Mouse (Mus musculus) layer of hippocampus, adult 2 months (tissue): ENCODE data around the gene Hsd3b7. TPM values are rescaled to one million over a fixed set of nuclear protein-coding genes. Genes with fewer than 3 reads are reported as not detected.
"Not testable (repeated sequence)": the region's sequence is repeated elsewhere in the genome, so short reads cannot be mapped to it uniquely, and the experiment has no call there.

Experiments used
- DNase-seq, 2 experiments: peaks; one replicate each; pipeline ENCODE4 v3.0.0; 2022; ENCODE audit warnings: low spot score in 2 of 2
- H3K27ac ChIP-seq: fragments of 200-600 bp; 2 replicates; pipeline ENCODE4 v1.8.1; 2022
- H3K4me3 ChIP-seq: fragments of 200-600 bp; 2 replicates; pipeline ENCODE4 v1.8.1; 2022; ENCODE audit warnings: mild to moderate bottlenecking
- CTCF ChIP-seq: fragments of 200-600 bp; conservative IDR thresholded peaks from 2 replicates; pipeline ENCODE4 v1.8.1; 2022; ENCODE audit warnings: antibody characterized with exemption, mild to moderate bottlenecking, moderate library complexity
- total RNA-seq, 2 experiments: library from RNA; stranded (reverse); gene quantifications; 2 replicates each; pipeline ENCODE4 v1.2.3; 2021

Hsd3b7 gene
- total RNA-seq, 2 experiments from 2014 or later, result 7.0 to 8.8 TPM

GRCm38 (mm10) chr7:127768997-127769593 is 31.3 kb upstream of the Hsd3b7 start:
- Histone ChIP-seq H3K4me3 (peak overlapping the region; percentile 92), H3K27ac (peak overlapping the region; percentile 93)
- peak; percentile 95 to 99 for DNase-seq
- no peak for TF ChIP-seq CTCF

- peak within 1 kb of the TSS; percentile 93 for H3K27ac ChIP-seq
- peak; percentile 80 to 86 for DNase-seq
- 0 out of 2 replicates have a peak, but pooled peaks have one; percentile 5 for TF ChIP-seq CTCF
- peak within 1 kb of the TSS; percentile 92 for H3K4me3 ChIP-seq
Measured at GRCm38 (mm10) chr7:127769651-127770038, 30.8 kb upstream of the Hsd3b7 start, which contains the start of gene Orai3. Gene Orai3 (plus strand): TSS chr7:127769815.

GRCm38 (mm10) chr7:127770039-127770905 is 30.1 kb upstream of the Hsd3b7 start:
- H3K27ac ChIP-seq, result peak overlapping the region; percentile 93
- TF ChIP-seq CTCF, result no peak
- H3K4me3 ChIP-seq, result peak overlapping the region; percentile 92
- DNase-seq, result no peak

DNA sequence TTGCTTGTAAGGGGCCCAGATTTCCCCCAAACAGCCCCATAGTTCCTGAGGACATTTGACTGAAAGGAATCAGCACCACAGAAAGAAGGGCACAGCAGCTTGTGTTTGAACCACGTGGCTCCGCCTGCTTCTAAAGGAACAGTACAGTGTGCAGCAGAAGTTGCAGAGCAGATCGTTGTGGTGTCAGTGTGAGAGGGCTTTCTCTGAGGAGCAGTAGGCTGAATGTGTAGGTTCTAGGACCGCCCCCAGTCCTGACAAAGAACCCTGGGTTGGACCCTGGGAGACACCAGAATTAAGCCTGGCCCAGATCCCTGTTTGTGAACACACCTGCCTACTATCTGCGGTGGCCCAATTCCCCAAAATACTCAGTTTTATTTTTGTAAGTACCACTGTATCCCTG is 29.1 kb upstream of the Hsd3b7 start:
- H3K27ac ChIP-seq, result peak overlapping the region; percentile 93
- H3K4me3 ChIP-seq, result peak overlapping the region; percentile 92
- TF ChIP-seq CTCF, result no peak
- DNase-seq, result peak; percentile 61 to 64

GRCm38 (mm10) chr7:127772080-127772479 is 28.3 kb upstream of the Hsd3b7 start:
- no peak overlapping the region for H3K4me3 ChIP-seq
- no peak for TF ChIP-seq CTCF
- DNase-seq, result no peak

GRCm38 (mm10) chr7:127772557-127772956 is 27.8 kb upstream of the Hsd3b7 start:
- DNase-seq, result no peak
- TF ChIP-seq CTCF, result no peak
- H3K27ac ChIP-seq, result no peak overlapping the region

More at GRCm38 (mm10) chr7:127772080-127772479, 28.3 kb upstream of the Hsd3b7 start:
- peak overlapping the region; percentile 93; the same call in 1 of the 2 replicates for H3K27ac ChIP-seq

GRCm38 (mm10) chr7:127773664-127774384 is 26.6 kb upstream of the Hsd3b7 start:
- Histone ChIP-seq H3K4me3 (no peak overlapping the region), H3K27ac (peak overlapping the region; percentile 20; the same call in 1 of the 2 replicates)

More at GRCm38 (mm10) chr7:127772557-127772956, 27.8 kb upstream of the Hsd3b7 start:
- no peak overlapping the region for H3K4me3 ChIP-seq

DNA sequence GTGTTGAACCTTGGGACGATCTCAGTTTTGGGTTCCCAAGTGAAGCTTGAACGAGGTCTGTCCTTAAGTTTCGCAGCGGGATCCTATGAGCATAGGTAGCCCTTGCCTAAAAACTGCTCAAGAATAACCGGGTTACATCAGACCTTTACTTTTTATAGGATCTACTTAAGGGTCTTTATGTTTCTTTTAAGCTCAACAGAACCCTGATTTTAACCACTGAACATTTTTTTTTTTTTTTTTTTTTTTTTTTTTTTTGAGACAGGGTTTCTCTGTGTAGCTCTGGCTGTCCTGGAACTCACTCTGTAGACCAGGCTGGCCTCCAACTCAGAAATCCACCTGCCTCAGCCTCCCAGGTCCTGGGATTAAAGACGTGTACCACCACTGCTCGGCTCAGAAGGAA is 24.6 kb upstream of the Hsd3b7 start:
- DNase-seq, result not testable (repeated sequence)
- peak overlapping the region; percentile 95 for H3K4me3 ChIP-seq
- H3K27ac ChIP-seq, result peak overlapping the region; percentile 100

More at GRCm38 (mm10) chr7:127773664-127774384, 26.6 kb upstream of the Hsd3b7 start:
- peak; percentile 89 for TF ChIP-seq CTCF
- DNase-seq, result peak in 1 of 2 experiments; percentile 71

DNA sequence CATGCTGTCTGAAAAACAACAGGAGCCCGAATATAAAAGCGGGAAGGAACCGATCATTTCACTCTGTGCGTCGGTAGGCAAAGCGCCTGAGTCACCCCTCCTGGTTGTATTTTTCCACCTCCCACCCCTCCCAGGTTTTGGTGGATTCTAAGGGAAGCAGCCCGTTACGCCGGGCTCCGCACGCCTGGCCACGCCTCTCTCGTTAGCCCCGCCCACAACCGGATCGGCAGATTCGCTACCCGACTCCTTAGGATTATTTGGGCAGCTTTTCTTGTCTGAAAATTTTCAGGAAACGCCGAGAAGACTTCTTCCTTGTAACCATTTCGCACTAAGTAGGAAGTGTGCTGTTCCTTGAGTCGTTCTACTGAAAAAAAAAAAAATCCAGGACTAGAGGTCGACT is 24.0 kb upstream of the Hsd3b7 start, which contains the start of gene Setd1a:
Gene Setd1a, plus strand, starts transcription at position 245 of the 400 bp plus-strand sequence.
- TF ChIP-seq CTCF, result no peak
- DNase-seq, result peak; percentile 89 to 91
- Histone ChIP-seq H3K4me3 (peak within 1 kb of the TSS; percentile 95), H3K27ac (peak within 1 kb of the TSS; percentile 100)

DNA sequence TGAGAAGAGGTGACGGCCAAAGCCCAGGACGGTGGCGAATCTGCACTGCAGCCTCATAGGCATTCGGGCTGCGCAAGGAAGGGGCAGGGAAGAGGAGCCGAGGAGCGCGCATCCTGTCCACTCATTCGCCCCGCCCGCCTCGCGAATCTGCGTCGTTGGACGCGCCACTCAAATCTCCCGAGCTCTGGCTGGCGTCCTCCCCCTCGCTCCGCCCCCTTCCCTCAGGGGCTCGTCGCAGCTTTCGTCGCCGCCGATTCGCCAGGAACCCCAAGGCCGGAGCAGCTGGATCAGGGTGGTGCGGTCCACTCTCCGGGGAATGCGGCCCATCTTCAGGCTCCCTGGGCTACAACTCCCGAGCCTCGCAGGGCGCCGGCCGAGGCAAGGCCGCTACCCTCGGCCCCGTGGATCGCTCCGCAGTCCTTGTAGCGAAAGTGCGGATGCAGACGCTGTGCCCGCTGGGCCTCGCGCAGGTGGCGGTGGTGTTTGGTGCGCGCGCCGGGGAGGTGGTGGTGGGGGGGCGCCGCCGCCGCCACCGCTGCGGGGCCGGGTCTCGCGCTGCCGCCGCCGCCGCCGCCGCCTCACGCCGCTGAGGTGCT is 23.4 kb upstream of the Hsd3b7 start:
- Histone ChIP-seq H3K27ac (peak overlapping the region; percentile 100), H3K4me3 (peak overlapping the region; percentile 95)
- TF ChIP-seq CTCF, result no peak
- DNase-seq, result peak; percentile 95 to 96

DNA sequence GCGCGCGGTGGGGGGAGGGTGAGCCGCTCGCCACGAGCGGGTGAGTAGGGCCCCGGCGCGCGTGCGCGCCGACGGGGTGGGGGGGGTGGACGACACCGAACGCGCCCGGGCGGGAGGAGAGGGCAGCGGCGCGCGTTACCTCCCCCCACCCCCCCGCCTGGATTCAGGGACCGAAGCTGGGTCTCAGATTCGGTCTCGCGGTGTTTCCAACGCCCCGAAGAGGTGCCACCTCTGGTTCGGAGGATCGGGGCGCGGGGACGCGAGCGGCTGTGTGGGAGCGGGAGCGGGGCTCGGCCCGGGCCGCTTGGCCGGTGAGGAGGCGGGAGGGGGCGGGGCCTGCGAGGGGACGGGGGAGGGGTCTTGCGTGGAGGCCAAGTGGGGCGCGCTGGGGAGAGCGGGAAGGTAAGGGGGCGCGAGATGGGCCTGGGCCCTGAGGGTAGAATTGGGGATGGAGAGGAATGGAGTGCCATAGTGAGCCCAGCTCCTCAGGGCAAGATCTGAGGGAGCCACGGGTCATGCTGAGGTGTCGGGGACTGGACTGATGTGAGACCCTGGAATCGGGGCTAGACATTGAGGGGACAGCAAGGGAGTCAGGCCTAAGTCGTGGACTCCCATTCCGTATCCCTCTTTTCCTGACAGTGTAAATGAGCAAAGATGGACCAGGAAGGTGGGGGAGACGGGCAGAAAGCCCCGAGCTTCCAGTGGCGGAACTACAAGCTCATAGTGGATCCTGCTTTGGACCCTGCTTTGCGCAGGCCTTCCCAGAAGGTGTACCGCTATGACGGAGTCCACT is 22.7 kb upstream of the Hsd3b7 start:
- no peak for TF ChIP-seq CTCF
- peak overlapping the region; percentile 95 for H3K4me3 ChIP-seq
- no peak for DNase-seq
- peak overlapping the region; percentile 100 for H3K27ac ChIP-seq

DNA sequence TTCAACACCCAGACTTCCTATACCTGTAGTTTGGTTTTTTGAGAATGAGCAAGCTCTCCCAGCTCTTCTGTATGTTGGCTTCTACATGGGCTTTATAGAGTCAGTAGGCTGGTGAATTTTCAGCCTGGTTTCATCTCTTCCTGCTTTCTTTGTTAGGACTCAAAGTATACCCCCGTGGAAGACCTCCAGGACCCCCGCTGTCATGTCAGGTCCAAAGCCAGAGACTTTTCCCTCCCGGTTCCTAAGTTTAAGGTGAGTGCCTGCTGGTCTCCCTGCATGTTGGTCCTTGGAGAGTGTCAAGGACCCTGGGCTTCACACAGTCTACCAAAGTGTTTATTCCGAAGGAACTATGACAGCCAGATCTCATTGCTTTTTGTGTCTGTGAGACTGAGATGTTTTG is 22.1 kb upstream of the Hsd3b7 start:
- peak overlapping the region; percentile 100; the same call in 1 of the 2 replicates for H3K27ac ChIP-seq
- no peak for TF ChIP-seq CTCF
- H3K4me3 ChIP-seq, result peak overlapping the region; percentile 95

More for the DNA sequence above, 22.1 kb upstream of the Hsd3b7 start:
- DNase-seq, result no peak
